Mouse (Mus musculus) cortical plate, adult 2 months (tissue): ENCODE measurements at regions not wholly inside any gene's neighbourhood (a gene's known extent, or its start where the extent isn't known, plus 50 kb on each side); places are given as distances from the start of the nearest gene placed in this dataset.

ENCODE experiments used
- H3K27ac ChIP-seq: fragments of 200-500 bp; 2 replicates; pipeline ENCODE4 v1.5.1; 2012; ENCODE audit warnings: low read length, control low read depth, inconsistent platforms; ENCODE audit not compliant: insufficient read depth
- H3K4me1 ChIP-seq: fragments of 200-500 bp; 2 replicates; pipeline ENCODE4 v1.6.1; 2011; ENCODE audit warnings: low read length; ENCODE audit not compliant: control insufficient read depth, insufficient read depth
- H3K4me3 ChIP-seq: fragments of 200-500 bp; 2 replicates; pipeline ENCODE4 v1.5.1; 2011; ENCODE audit warnings: mild to moderate bottlenecking, low read length, control low read depth; ENCODE audit not compliant: insufficient read depth
- CTCF ChIP-seq: fragments of 200-500 bp; IDR thresholded peaks from 2 replicates; pipeline ENCODE4 v1.5.1; 2011; ENCODE audit warnings: mild to moderate bottlenecking, control low read depth, low read length; ENCODE audit not compliant: insufficient read depth; ENCODE audit errors: extremely low read depth
- POLR2A ChIP-seq: fragments of 200-500 bp; IDR thresholded peaks from 2 replicates; pipeline ENCODE4 v1.6.1; 2011; ENCODE audit warnings: mild to moderate bottlenecking, low read length, control low read depth; ENCODE audit not compliant: insufficient read depth; ENCODE audit errors: extremely low read depth

- 0 out of 2 replicates have a peak, but pooled peaks have one; percentile 37 for TF ChIP-seq CTCF
- TF ChIP-seq POLR2A, result no peak
- Histone ChIP-seq H3K4me3 (no peak overlapping the region), H3K4me1 (no peaks in the 10 kb centered on the region), H3K27ac (no peak overlapping the region)
Measured at GRCm38 (mm10) chrX:107477066-107477465, 73.9 kb upstream of the Itm2a start.

- Histone ChIP-seq H3K4me1 (no peaks in the 10 kb centered on the region), H3K27ac (no peak overlapping the region), H3K4me3 (no peak overlapping the region)
- TF ChIP-seq CTCF, result no peak
- TF ChIP-seq POLR2A, result no peak
Measured at GRCm38 (mm10) chrX:107469242-107469641, 66.1 kb upstream of the Itm2a start.
